27 mouse cellular contexts compared by ENCODE assay signal in the genomic region with DNA sequence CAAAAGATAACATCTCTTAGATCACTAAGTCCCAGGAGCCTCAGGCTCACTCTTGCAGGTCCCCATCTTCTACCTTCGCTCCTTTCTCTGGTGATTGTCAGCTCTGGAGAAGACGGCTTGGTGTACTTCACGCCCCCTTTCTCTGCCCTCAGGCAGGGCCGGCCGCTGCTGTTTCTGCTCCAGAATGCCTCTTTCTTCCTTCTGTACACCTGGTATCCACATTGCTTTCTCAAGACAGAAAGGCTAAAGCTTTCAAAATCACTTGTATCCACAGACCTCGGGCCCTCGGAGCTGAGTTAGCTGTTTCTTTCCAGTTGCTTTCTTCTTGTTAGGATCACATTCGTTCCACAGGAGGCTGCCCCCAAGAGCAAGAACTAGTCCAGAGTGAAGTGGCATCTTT.
DNase-seq lines count a peak whose midpoint lies in the region; ATAC-seq lines count a peak whose summit lies in the region.
"Had no signal": no experiment of that assay in that cellular context is flagged by ENCODE, and none has a peak within 500 bp of the region (broad histone marks: within the 10 kb centered on the region; RNA-seq: fewer than 3 reads in every experiment).

No protein-coding gene starts in this region.

- no peak overlapping the region for H3K4me3 ChIP-seq in embryonic facial prominence, embryonic 10.5 days
- H3K4me3 ChIP-seq in embryonic facial prominence, embryonic 13.5 days, result no peak overlapping the region
- no peak overlapping the region for H3K4me3 ChIP-seq in limb, embryonic 11.5 days (ENCODE audit: low read depth, low read length)
- H3K4me3 ChIP-seq: erythroblast, embryonic 14.5 days; forebrain, embryonic 12.5 days; forebrain, embryonic 15.5 days; gastrocnemius, adult 2 months; heart, adult 2 months; heart, embryonic 10.5 days; heart, embryonic 13.5 days; hindbrain, embryonic 12.5 days; hindbrain, embryonic 15.5 days had no signal

- H3K27me3 ChIP-seq in embryonic facial prominence, embryonic 10.5 days (replicated peaks; ENCODE audit: low read depth, poor library complexity, severe bottlenecking), result no peaks in the 10 kb centered on the region
- 0 out of 2 replicates have a peak, but pooled peaks cover 2% of the 10 kb centered on the region for H3K27me3 ChIP-seq in embryonic facial prominence, embryonic 13.5 days
- H3K27me3 ChIP-seq in limb, embryonic 11.5 days (ENCODE audit: control insufficient read depth, insufficient read depth, low read length), result no peaks in the 10 kb centered on the region
- H3K27me3 ChIP-seq: forebrain, embryonic 12.5 days; forebrain, embryonic 15.5 days; heart, embryonic 13.5 days; hindbrain, embryonic 12.5 days; hindbrain, embryonic 15.5 days had no signal

- peak overlapping the region; percentile 48 for H3K27ac ChIP-seq in embryonic facial prominence, embryonic 10.5 days (replicated peaks)
- H3K27ac ChIP-seq in embryonic facial prominence, embryonic 13.5 days, result no peak overlapping the region
- H3K27ac ChIP-seq in limb, embryonic 11.5 days (replicated peaks; ENCODE audit: low read depth, low read length), result no peak overlapping the region
- H3K27ac ChIP-seq: forebrain, embryonic 12.5 days; forebrain, embryonic 15.5 days; gastrocnemius, adult 2 months; heart, adult 2 months; heart, embryonic 10.5 days; heart, embryonic 13.5 days; hindbrain, embryonic 12.5 days; hindbrain, embryonic 15.5 days had no signal

- no peaks in the 10 kb centered on the region for H3K9me3 ChIP-seq in embryonic facial prominence, embryonic 10.5 days
- no peaks in the 10 kb centered on the region for H3K9me3 ChIP-seq in embryonic facial prominence, embryonic 13.5 days
- H3K9me3 ChIP-seq in limb, embryonic 11.5 days (ENCODE audit: control insufficient read depth, low read length), result no peaks in the 10 kb centered on the region
- H3K9me3 ChIP-seq: forebrain, embryonic 12.5 days; forebrain, embryonic 15.5 days; heart, embryonic 10.5 days; heart, embryonic 13.5 days; hindbrain, embryonic 12.5 days; hindbrain, embryonic 15.5 days had no signal

- H3K4me2 ChIP-seq in embryonic facial prominence, embryonic 13.5 days, result peak overlapping the region; percentile 20; the same call in 1 of the 2 replicates
- H3K4me2 ChIP-seq in limb, embryonic 11.5 days (ENCODE audit: low read depth, severe bottlenecking), result no peak overlapping the region
- H3K4me2 ChIP-seq: forebrain, embryonic 12.5 days; forebrain, embryonic 15.5 days; heart, embryonic 13.5 days; hindbrain, embryonic 12.5 days; hindbrain, embryonic 15.5 days had no signal

- DNase-seq in embryo, embryonic 9.5 days (ENCODE audit: extremely low spot score), result peak; percentile 12
- DNase-seq in embryo, embryonic 10 days (ENCODE audit: low spot score), result no peak
- peak; percentile 54 for DNase-seq in embryonic facial prominence, embryonic 10.5 days (ENCODE audit: low spot score)
- peak; percentile 41 for DNase-seq in limb, embryonic 11.5 days (ENCODE audit: low spot score)
- no peak for DNase-seq in gastrocnemius, postnatal 14 days
- DNase-seq in retina, postnatal 1 day, result no peak
- DNase-seq in right cerebral cortex, adult 2 months (ENCODE audit: low spot score in 2 of 2), result no peak
- DNase-seq: adrenal gland, postnatal 10 days; adrenal gland, postnatal 36 days; cerebellum, adult 18-20 months; cerebellum, adult 9-10 months; cerebellum, postnatal 14 days; gastrocnemius, adult 2 months; gastrocnemius, postnatal 25 days; heart, adult 2 months; heart, postnatal 14 days; kidney, adult 2 months had no signal

- 21% methylated on average over 8 of the region's 8 CpGs for WGBS in embryonic facial prominence, embryonic 10.5 days
- WGBS in embryonic facial prominence, embryonic 13.5 days, result 9% methylated on average over 8 of the region's 8 CpGs
- 38% methylated on average over 8 of the region's 8 CpGs for WGBS in limb, embryonic 11.5 days

- intact Hi-C loops in gastrocnemius, postnatal 14 days (cut with DNase I; ENCODE audit: low total_unique reads), result no loop called here

- ATAC-seq in embryonic facial prominence, embryonic 13.5 days (ENCODE audit: insufficient number of reproducible peaks, insufficient read depth, low FRiP score, low TSS enrichment, low read depth), result no peak
- ATAC-seq in limb, embryonic 11.5 days (ENCODE audit: insufficient number of reproducible peaks, low FRiP score, low TSS enrichment, low read depth), result no peak
- ATAC-seq: forebrain, embryonic 15.5 days; intestine, postnatal 0 days; Patski had no signal

- no peaks in the 10 kb centered on the region for H3K36me3 ChIP-seq in embryonic facial prominence, embryonic 10.5 days (replicated peaks)
- no peaks in the 10 kb centered on the region for H3K36me3 ChIP-seq in embryonic facial prominence, embryonic 13.5 days
- H3K36me3 ChIP-seq in limb, embryonic 11.5 days (ENCODE audit: control insufficient read depth, insufficient read depth, low read length), result no peaks in the 10 kb centered on the region
- H3K36me3 ChIP-seq: forebrain, embryonic 12.5 days; forebrain, embryonic 15.5 days; heart, embryonic 10.5 days; heart, embryonic 13.5 days; hindbrain, embryonic 12.5 days; hindbrain, embryonic 15.5 days had no signal

- H3K9ac ChIP-seq in embryonic facial prominence, embryonic 13.5 days, result no peak overlapping the region
- no peak overlapping the region for H3K9ac ChIP-seq in limb, embryonic 11.5 days (ENCODE audit: low read length)
- H3K9ac ChIP-seq: forebrain, embryonic 12.5 days; forebrain, embryonic 15.5 days; heart, embryonic 13.5 days; hindbrain, embryonic 12.5 days; hindbrain, embryonic 15.5 days had no signal

- peaks cover 53% of the 10 kb centered on the region for H3K4me1 ChIP-seq in embryonic facial prominence, embryonic 10.5 days
- H3K4me1 ChIP-seq in embryonic facial prominence, embryonic 13.5 days, result peaks cover 20% of the 10 kb centered on the region
- H3K4me1 ChIP-seq in limb, embryonic 11.5 days (ENCODE audit: control insufficient read depth, insufficient read depth, low read length), result peaks cover 4% of the 10 kb centered on the region; the same call in 1 of the 2 replicates
- H3K4me1 ChIP-seq: forebrain, embryonic 12.5 days; heart, embryonic 10.5 days; heart, embryonic 13.5 days; hindbrain, embryonic 12.5 days; hindbrain, embryonic 15.5 days had no signal

Comparison
In these comparisons a context has a peak if more than half of its experiments do, and no peak if none do; other contexts are left out.
1. DNase-seq: peak in embryo, embryonic 9.5 days (single experiment), embryonic facial prominence, embryonic 10.5 days (single experiment) and limb, embryonic 11.5 days (single experiment); none in embryo, embryonic 10 days (single experiment), gastrocnemius, postnatal 14 days (single experiment), retina, postnatal 1 day (single experiment) and right cerebral cortex, adult 2 months (0 of 2).